Mouse (Mus musculus) myocyte (in vitro differentiated cells): ENCODE results near the gene Krt8.

ENCODE experiments used
- E2F4 ChIP-seq: IDR thresholded peaks from one replicate; pipeline ENCODE4 v1.6.1; 2011; ENCODE audit warnings: mild to moderate bottlenecking, control low read depth, moderate library complexity; ENCODE audit not compliant: insufficient read depth
- MAX ChIP-seq: IDR thresholded peaks from one replicate; pipeline ENCODE4 v1.6.1; 2011; ENCODE audit warnings: low read depth, mild to moderate bottlenecking, control low read depth
- MYOG ChIP-seq, 3 experiments: IDR thresholded peaks; one replicate each; pipeline ENCODE4 v1.6.1; 2011; ENCODE audit warnings: control low read depth in 2 of 3, low read depth in 2 of 3, mild to moderate bottlenecking in 2 of 3; ENCODE audit not compliant: insufficient read length in 2 of 3, control insufficient read depth in 1 of 3, insufficient read depth in 1 of 3
- POLR2A ChIP-seq: IDR thresholded peaks from one replicate; pipeline ENCODE4 v1.6.1; 2011; ENCODE audit warnings: low read depth, mild to moderate bottlenecking, control low read depth, moderate library complexity; ENCODE audit not compliant: insufficient read length
- POLR2AphosphoS2 ChIP-seq: IDR thresholded peaks from one replicate; pipeline ENCODE4 v1.6.1; 2011; ENCODE audit warnings: low read depth, control low read depth; ENCODE audit not compliant: insufficient read length

DNA sequence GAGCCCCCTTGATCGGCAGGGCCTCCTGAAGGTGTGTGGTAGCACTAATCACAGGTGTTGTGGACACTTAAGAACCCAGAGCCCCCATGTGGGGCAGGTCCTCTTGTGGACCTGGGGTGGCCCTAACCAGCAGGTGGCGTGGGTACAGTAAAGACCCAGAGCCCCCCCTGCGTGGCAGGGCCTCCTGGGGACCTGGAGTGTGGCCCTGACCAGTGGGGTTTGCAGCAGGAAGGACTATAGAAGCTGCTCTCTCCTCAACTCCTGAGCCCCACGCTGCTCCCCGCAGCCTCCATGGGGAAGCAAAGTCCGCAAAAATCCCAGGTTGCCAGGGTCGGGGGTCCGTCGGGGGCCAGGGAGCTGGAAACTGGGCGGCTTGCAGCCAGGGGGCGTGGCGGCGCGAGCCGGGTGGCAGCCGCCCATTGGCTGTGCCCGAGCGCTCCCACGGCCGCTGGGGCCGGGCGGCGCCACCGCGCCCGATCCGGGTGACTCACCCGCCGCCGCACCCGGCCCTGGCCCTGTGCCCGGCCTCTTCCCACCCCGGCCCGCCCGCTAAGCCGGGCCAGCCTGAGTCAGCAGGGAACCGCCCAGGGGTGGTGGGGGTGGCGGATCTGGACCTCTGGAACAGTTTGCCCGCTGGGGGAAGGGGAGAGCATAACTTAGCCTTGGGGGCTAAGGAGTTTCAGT lies 27.1 kb downstream of the Krt8 start:
- TF ChIP-seq E2F4 = peak; percentile 5
- TF ChIP-seq POLR2A = no peak
- no peak for TF ChIP-seq POLR2AphosphoS2
- peak in 2 of 3 experiments; percentile 26 to 50 for TF ChIP-seq MYOG (IDR thresholded peaks at IDR 0.05; ENCODE audit: control insufficient read depth in 1 of 3, insufficient read depth in 1 of 3, insufficient read length in 2 of 3, low read depth in 2 of 3)
- TF ChIP-seq MAX = no peak
